Mouse (Mus musculus) T-cell, adult 2 months (primary cell): Measurements from ENCODE around the gene Ctnnal1.

Experiments
- DNase-seq: peaks from one replicate; pipeline ENCODE4 v3.0.0; 2022; ENCODE audit warnings: low spot score

Ctnnal1 gene

GRCm38 (mm10) chr4:56861551-56861950 is 3.4 kb downstream of the Ctnnal1 start:
- DNase-seq = no peak

GRCm38 (mm10) chr4:56858733-56859132 is 6.3 kb downstream of the Ctnnal1 start:
- DNase-seq = no peak

GRCm38 (mm10) chr4:56856371-56856949 is 8.5 kb downstream of the Ctnnal1 start:
- DNase-seq = no peak

GRCm38 (mm10) chr4:56855935-56856334 is 9.1 kb downstream of the Ctnnal1 start:
- DNase-seq = no peak

- no peak for DNase-seq
These were observed 14.3 kb downstream of the Ctnnal1 start for GRCm38 (mm10) chr4:56850724-56851123.

GRCm38 (mm10) chr4:56848044-56848443 is 16.9 kb downstream of the Ctnnal1 start:
- DNase-seq = no peak

- DNase-seq = no peak
These were observed 17.6 kb downstream of the Ctnnal1 start for GRCm38 (mm10) chr4:56847400-56847799.

GRCm38 (mm10) chr4:56845896-56846533 is 19.0 kb downstream of the Ctnnal1 start:
- DNase-seq = no peak

GRCm38 (mm10) chr4:56844911-56845310 is 20.1 kb downstream of the Ctnnal1 start:
- no peak for DNase-seq

GRCm38 (mm10) chr4:56843963-56844362 is 21.0 kb downstream of the Ctnnal1 start:
- DNase-seq = no peak

- no peak for DNase-seq
These were observed 22.5 kb downstream of the Ctnnal1 start for GRCm38 (mm10) chr4:56842501-56842900.

GRCm38 (mm10) chr4:56840297-56840696 is 24.7 kb downstream of the Ctnnal1 start:
- DNase-seq = no peak

- DNase-seq = no peak
These were observed 27.3 kb downstream of the Ctnnal1 start for GRCm38 (mm10) chr4:56837661-56838060.

GRCm38 (mm10) chr4:56831998-56832397 is 33.0 kb downstream of the Ctnnal1 start:
- no peak for DNase-seq

- no peak for DNase-seq
These were observed 33.9 kb downstream of the Ctnnal1 start for GRCm38 (mm10) chr4:56831013-56831609.

- no peak for DNase-seq
These were observed 35.5 kb downstream of the Ctnnal1 start for GRCm38 (mm10) chr4:56829511-56829921.

GRCm38 (mm10) chr4:56828932-56829331 is 36.1 kb downstream of the Ctnnal1 start:
- no peak for DNase-seq

- DNase-seq = no peak
These were observed 40.8 kb downstream of the Ctnnal1 start for GRCm38 (mm10) chr4:56824231-56824630.

- DNase-seq = no peak
These were observed 44.9 kb downstream of the Ctnnal1 start for GRCm38 (mm10) chr4:56820017-56820550.

GRCm38 (mm10) chr4:56815131-56815530 is 49.9 kb downstream of the Ctnnal1 start:
- no peak for DNase-seq

GRCm38 (mm10) chr4:56812096-56812495 is 52.9 kb downstream of the Ctnnal1 start:
- DNase-seq = no peak

GRCm38 (mm10) chr4:56811642-56812041 is 53.3 kb downstream of the Ctnnal1 start:
- DNase-seq = no peak

- DNase-seq = no peak
These were observed 55.9 kb downstream of the Ctnnal1 start for GRCm38 (mm10) chr4:56809050-56809449.
